Mouse (Mus musculus) midbrain, embryonic 12.5 days (tissue): ENCODE results near the gene Zfp366. TPM values are rescaled to one million over a fixed set of nuclear protein-coding genes. Genes with fewer than 3 reads are reported as not detected.

Experiments used
- ATAC-seq: fragments of 200-750 bp; cut with Nextera tagmentation; 2 replicates; pipeline ENCODE4 v1.8.0; 2017; ENCODE audit warnings: low read depth, moderate TSS enrichment, moderate library complexity; ENCODE audit not compliant: low FRiP score
- H3K27ac ChIP-seq: fragments of 300-500 bp; sonication (generic); replicated peaks from 2 replicates; pipeline ENCODE4 v1.5.1; 2016; ENCODE audit warnings: mild to moderate bottlenecking
- H3K27me3 ChIP-seq: fragments of 300-500 bp; sonication (generic); 2 replicates; pipeline ENCODE4 v1.6.1; 2016; ENCODE audit warnings: mild to moderate bottlenecking
- H3K36me3 ChIP-seq: fragments of 300-500 bp; sonication (generic); 2 replicates; pipeline ENCODE4 v1.6.1; 2016
- H3K4me1 ChIP-seq: fragments of 300-500 bp; sonication (generic); 2 replicates; pipeline ENCODE4 v1.6.1; 2016
- H3K4me2 ChIP-seq: fragments of 300-500 bp; sonication (generic); replicated peaks from 2 replicates; pipeline ENCODE4 v1.6.1; 2016; ENCODE audit warnings: mild to moderate bottlenecking, moderate library complexity
- H3K4me3 ChIP-seq: fragments of 300-500 bp; sonication (generic); 2 replicates; pipeline ENCODE4 v1.5.1; 2016; ENCODE audit warnings: mild to moderate bottlenecking
- H3K9ac ChIP-seq: fragments of 300-500 bp; sonication (generic); replicated peaks from 2 replicates; pipeline ENCODE4 v1.6.1; 2016; ENCODE audit warnings: mild to moderate bottlenecking, moderate library complexity
- H3K9me3 ChIP-seq: fragments of 300-500 bp; sonication (generic); 2 replicates; pipeline ENCODE4 v1.6.1; 2016; ENCODE audit warnings: mild to moderate bottlenecking
- WGBS: fragments of 180-500 bp; shearing (Covaris S2); methylation state at CpG from one replicate; pipeline ENCODE4 v1.1.7; 2016; 5-methylcytosine and 5-hydroxymethylcytosine counted together
- polyA plus RNA-seq: library from polyadenylated mRNA; unstranded; fragments of >200 nt; fragmentation: Nextera tagmentation; extraction: Ambion mirVana; gene quantifications from 2 replicates; pipeline ENCODE4 v1.2.1, GENCODE M21; 2016

Gene Zfp366
- polyA plus RNA-seq, 1 experiment from 2014 or later = 0.55 TPM

DNA sequence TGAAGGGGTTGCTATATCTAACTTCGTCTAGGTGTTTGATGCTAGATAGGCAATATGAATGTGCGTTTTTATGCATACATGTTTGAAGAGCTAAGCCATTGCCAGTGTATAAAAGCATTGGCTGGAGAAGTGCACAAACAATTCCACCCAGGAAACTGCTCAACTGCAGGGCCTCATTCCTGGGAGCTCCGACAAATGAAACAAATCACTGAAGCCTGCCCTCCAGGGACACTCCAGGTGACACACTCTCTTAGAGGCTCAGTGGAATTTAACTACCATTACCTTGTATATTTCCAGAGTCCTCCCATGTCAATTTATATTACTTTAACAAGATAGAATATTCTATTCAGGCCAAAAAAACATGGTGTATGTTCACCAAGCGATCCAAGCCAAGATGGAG is 35.0 kb downstream of the Zfp366 start:
- H3K9ac ChIP-seq = no peak overlapping the region
- H3K4me2 ChIP-seq = no peak overlapping the region
- WGBS = 95% methylated on average over 4 of the region's 4 CpGs
- H3K27ac ChIP-seq = no peak overlapping the region
- no peaks in the 10 kb centered on the region for H3K27me3 ChIP-seq
- peaks cover 3% of the 10 kb centered on the region; the same call in 1 of the 2 replicates for H3K4me1 ChIP-seq
- no peak overlapping the region for H3K4me3 ChIP-seq
- H3K36me3 ChIP-seq = no peaks in the 10 kb centered on the region
- ATAC-seq = no peak
- no peaks in the 10 kb centered on the region for H3K9me3 ChIP-seq

DNA sequence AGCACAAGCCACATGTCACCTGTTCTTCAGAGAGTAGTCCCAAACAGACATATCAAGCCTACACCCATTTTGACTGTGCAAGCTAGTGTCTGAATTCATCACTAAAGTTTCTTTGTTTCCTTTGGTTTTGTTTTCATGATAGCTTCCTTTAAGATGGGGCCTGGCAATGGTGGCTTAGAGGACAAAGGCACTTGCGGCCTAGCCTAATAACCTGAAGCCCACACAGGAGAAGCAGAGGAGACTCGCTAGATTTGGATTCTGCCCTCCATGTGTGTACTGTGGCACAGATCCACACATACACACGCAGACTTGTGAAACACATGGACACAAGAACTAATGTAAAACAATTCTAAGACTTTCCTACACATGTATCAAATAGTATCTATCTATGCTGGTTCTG is 37.4 kb downstream of the Zfp366 start:
- 91% methylated on average over 3 of the region's 3 CpGs for WGBS
- no peak for ATAC-seq
- Histone ChIP-seq H3K9me3 (no peaks in the 10 kb centered on the region), H3K4me2 (no peak overlapping the region), H3K27me3 (no peaks in the 10 kb centered on the region), H3K27ac (no peak overlapping the region), H3K4me3 (no peak overlapping the region), H3K4me1 (peaks cover 3% of the 10 kb centered on the region; the same call in 1 of the 2 replicates), H3K36me3 (no peaks in the 10 kb centered on the region), H3K9ac (no peak overlapping the region)

DNA sequence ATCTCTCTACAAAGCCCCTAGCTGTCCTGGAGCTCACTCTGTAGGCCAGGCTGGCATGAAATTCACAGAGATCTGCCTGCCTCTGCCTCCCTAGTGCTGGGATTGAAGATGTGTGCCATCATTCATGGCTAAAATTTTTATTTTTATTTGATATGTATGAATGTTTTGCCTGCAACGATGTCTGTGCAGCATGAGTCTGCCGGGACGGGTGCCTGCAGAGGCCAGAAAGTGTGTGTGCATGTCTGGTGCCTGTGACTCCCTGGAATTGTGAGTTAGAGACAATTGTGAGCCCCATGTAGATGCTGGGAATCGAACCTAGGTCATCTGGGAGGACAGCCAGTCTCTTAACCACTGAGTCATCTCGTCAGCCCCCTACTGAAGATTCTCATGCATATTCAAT is 37.9 kb downstream of the Zfp366 start:
- Histone ChIP-seq H3K4me1 (peaks cover 3% of the 10 kb centered on the region; the same call in 1 of the 2 replicates), H3K9ac (no peak overlapping the region), H3K4me2 (no peak overlapping the region), H3K27ac (no peak overlapping the region), H3K27me3 (no peaks in the 10 kb centered on the region), H3K9me3 (no peaks in the 10 kb centered on the region), H3K4me3 (no peak overlapping the region), H3K36me3 (no peaks in the 10 kb centered on the region)
- WGBS = 95% methylated on average over 5 of the region's 5 CpGs
- ATAC-seq = no peak

DNA sequence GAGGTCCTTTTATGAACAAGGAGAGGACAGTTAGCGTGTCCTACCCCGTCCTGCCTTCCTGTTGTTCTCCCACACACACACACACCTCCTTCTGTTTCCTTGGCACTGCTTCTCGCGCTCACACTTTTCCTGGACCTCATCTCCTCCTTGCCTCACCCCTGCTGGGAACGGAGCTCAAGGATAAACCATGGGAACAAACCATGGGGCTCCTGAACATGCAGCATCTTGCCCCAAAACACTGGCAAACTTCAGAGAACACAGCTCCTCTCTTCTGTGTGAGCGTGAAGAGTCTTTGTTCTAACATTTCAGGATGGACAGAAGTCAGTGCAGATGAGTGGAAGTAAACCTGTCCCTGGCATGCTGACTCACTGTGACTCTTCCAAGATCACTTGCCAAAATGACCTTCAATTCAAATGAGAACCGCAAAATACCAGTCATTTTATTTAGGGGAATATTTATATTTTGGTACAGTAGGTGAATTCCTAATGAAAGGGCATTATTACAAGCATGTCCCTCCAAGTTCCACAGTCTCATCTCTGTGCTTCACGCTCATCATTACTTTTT is 38.8 kb downstream of the Zfp366 start:
- H3K36me3 ChIP-seq = no peaks in the 10 kb centered on the region
- ATAC-seq = no peak
- no peaks in the 10 kb centered on the region for H3K4me1 ChIP-seq
- WGBS = 86% methylated on average over 8 of the region's 8 CpGs
- H3K4me2 ChIP-seq = no peak overlapping the region
- no peak overlapping the region for H3K27ac ChIP-seq
- H3K9me3 ChIP-seq = no peaks in the 10 kb centered on the region
- no peaks in the 10 kb centered on the region for H3K27me3 ChIP-seq
- no peak overlapping the region for H3K9ac ChIP-seq
- H3K4me3 ChIP-seq = no peak overlapping the region

DNA sequence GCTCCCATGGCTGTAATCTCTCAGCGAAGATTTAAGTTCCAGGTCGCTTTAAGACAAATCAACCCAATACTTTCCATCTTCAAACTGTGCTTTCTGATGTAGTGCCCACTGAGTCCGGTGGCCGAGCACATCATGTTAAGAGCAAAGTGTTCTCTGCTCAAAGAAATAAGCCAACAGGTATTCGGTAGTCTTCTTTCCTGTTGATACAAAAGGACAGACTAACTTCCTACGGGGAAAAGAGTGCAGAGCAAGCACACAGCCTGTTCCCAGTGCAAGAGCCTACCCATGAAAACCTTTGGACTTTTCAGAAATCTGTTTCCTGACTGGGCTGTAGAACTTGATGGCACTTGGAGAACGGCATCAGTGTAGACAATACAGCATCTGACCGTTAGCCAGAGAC is 39.3 kb downstream of the Zfp366 start:
- Histone ChIP-seq H3K27me3 (no peaks in the 10 kb centered on the region), H3K36me3 (no peaks in the 10 kb centered on the region), H3K4me1 (no peaks in the 10 kb centered on the region), H3K9ac (no peak overlapping the region), H3K9me3 (no peaks in the 10 kb centered on the region), H3K4me3 (no peak overlapping the region), H3K27ac (no peak overlapping the region), H3K4me2 (no peak overlapping the region)
- no peak for ATAC-seq
- 96% methylated on average over 8 of the region's 8 CpGs for WGBS

DNA sequence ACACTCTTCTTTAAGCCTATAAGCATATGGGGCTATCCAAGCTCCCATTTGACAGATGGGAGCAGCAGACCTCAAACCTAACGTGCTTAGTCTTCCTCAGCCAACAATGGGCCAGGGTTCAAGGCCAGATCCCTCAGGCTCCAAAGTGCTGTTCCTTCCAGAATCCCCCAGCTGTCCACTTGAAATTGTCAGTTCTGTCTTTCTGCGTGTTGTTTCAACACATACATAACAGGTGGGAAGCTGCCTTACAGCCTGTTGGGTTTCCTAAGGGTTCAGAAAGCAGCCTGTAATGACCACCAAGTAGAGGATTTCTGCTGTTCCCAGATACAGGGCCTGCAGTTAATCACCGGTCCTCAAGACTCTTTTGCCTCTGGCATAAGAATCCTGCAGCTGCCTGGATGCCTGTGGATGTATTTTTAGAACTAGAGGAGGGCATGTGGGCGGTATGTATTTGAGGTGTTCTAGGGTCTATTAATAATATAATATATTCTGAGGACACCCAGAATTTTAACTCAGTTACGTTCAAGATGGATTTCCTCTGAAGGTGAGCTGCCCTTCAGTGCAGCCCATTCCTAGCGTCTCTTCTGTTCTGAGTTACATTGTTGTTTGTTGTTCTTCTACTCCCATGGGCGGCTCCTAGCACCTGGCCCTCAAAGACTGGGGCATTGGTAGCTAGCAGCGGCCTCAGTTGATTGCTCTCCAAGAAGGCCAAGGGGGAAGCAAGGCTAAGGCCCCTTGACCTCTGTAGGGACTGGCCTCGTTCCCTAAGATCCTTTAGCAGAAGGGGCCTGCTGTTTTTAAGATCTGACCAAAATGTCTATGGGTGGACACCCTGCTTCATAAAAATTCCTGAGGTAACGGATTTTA is 41.0 kb downstream of the Zfp366 start:
- Histone ChIP-seq H3K9ac (no peak overlapping the region), H3K36me3 (no peaks in the 10 kb centered on the region), H3K27ac (no peak overlapping the region), H3K4me1 (no peaks in the 10 kb centered on the region), H3K4me2 (no peak overlapping the region), H3K9me3 (no peaks in the 10 kb centered on the region), H3K4me3 (no peak overlapping the region), H3K27me3 (no peaks in the 10 kb centered on the region)
- 78% methylated on average over 10 of the region's 10 CpGs for WGBS
- ATAC-seq = no peak

DNA sequence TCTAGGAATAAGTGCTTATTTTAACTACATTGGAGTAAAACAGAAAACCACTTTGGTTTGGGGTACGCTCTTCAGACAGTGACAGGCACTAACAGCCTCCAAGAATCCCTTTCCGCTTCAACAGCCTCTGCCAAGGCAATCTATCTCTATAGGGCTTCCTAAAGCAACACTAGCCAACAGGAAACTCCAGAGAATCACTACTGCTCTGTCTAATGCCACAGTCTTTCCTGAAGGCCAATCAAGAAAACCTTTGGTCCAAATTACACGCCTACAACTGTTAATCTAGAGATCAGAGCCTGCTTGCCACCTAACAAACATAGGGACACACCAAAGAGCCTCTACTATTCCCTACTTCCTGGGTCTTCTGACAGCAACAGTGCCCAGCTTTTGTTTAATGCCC is 42.2 kb downstream of the Zfp366 start:
- H3K27me3 ChIP-seq = no peaks in the 10 kb centered on the region
- H3K4me2 ChIP-seq = no peak overlapping the region
- no peak overlapping the region for H3K27ac ChIP-seq
- no peak overlapping the region for H3K4me3 ChIP-seq
- no peaks in the 10 kb centered on the region for H3K36me3 ChIP-seq
- H3K9ac ChIP-seq = no peak overlapping the region
- WGBS = 82% methylated on average over 3 of the region's 3 CpGs
- ATAC-seq = no peak
- no peaks in the 10 kb centered on the region for H3K9me3 ChIP-seq
- no peaks in the 10 kb centered on the region for H3K4me1 ChIP-seq

DNA sequence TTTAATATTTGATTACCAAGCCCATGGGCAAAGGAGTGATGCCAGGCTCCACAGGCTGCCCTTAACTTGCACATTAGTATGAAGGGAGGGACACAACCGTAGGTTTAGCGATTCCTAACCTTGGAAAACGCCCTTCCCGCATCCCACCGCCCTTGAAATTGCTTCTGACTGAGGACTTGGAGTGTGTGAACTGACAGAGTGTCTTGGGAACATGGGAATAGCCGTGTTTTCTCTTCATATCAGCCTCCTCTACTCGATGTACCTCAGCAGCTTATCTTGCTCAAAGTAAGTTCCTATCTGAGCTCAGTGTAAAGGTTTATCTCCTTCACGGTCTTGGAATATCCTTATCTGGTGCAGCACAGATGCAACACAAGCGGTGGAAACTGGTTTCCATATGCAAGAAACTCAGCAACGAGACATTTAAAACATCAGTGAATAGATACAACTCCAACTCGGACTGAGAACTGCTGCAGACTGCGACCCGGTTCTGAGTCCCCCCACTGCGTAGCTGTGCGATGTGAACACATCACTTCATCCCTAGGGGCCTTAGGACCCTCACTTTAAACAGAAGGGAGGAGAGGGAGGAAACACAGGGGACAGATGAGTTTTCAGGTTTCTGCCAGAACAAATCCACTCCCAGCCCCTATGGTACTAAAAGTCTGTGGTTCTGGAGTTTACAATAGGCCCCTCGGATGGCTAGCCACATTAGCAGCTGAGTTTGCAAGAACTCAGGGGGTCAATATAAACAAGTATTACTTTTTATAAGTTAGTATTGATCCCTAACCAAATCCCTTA is 43.0 kb downstream of the Zfp366 start:
- no peaks in the 10 kb centered on the region for H3K36me3 ChIP-seq
- H3K27me3 ChIP-seq = no peaks in the 10 kb centered on the region
- H3K4me1 ChIP-seq = no peaks in the 10 kb centered on the region
- no peak for ATAC-seq
- 90% methylated on average over 16 of the region's 16 CpGs for WGBS
- no peak overlapping the region for H3K4me2 ChIP-seq
- no peak overlapping the region for H3K9ac ChIP-seq
- H3K9me3 ChIP-seq = no peaks in the 10 kb centered on the region
- no peak overlapping the region for H3K4me3 ChIP-seq
- no peak overlapping the region for H3K27ac ChIP-seq

DNA sequence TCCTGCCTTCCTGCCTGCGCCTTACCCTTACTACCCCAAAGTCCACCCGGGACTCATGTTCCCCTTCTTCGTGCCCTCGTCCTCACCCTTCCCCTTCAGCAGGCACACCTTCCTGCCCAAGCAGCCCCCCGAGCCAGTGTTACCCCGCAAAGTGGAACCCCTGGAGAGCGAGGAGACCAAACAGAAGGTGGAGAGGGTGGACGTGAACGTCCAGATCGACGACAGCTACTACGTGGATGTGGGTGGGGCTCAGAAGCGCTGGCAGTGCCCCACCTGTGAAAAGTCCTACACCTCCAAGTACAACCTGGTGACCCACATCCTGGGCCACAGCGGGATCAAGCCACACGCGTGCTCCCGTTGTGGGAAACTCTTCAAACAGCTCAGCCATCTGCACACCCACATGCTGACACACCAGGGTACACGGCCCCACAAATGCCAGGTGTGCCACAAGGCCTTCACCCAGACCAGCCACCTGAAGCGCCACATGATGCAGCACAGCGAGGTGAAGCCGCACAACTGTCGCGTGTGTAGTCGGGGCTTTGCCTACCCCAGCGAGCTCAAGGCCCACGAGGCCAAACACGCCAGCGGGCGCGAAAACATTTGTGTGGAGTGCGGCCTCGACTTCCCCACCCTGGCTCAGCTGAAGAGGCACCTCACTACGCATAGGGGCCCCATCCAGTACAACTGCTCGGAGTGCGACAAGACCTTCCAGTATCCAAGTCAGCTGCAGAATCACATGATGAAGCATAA is 44.4 kb downstream of the Zfp366 start:
- H3K4me2 ChIP-seq = no peak overlapping the region
- ATAC-seq = no peak
- H3K9ac ChIP-seq = no peak overlapping the region
- no peak overlapping the region for H3K4me3 ChIP-seq
- no peaks in the 10 kb centered on the region for H3K4me1 ChIP-seq
- no peaks in the 10 kb centered on the region for H3K36me3 ChIP-seq
- 95% methylated on average over 35 of the region's 35 CpGs for WGBS
- no peak overlapping the region for H3K27ac ChIP-seq
- H3K27me3 ChIP-seq = no peaks in the 10 kb centered on the region
- H3K9me3 ChIP-seq = no peaks in the 10 kb centered on the region

DNA sequence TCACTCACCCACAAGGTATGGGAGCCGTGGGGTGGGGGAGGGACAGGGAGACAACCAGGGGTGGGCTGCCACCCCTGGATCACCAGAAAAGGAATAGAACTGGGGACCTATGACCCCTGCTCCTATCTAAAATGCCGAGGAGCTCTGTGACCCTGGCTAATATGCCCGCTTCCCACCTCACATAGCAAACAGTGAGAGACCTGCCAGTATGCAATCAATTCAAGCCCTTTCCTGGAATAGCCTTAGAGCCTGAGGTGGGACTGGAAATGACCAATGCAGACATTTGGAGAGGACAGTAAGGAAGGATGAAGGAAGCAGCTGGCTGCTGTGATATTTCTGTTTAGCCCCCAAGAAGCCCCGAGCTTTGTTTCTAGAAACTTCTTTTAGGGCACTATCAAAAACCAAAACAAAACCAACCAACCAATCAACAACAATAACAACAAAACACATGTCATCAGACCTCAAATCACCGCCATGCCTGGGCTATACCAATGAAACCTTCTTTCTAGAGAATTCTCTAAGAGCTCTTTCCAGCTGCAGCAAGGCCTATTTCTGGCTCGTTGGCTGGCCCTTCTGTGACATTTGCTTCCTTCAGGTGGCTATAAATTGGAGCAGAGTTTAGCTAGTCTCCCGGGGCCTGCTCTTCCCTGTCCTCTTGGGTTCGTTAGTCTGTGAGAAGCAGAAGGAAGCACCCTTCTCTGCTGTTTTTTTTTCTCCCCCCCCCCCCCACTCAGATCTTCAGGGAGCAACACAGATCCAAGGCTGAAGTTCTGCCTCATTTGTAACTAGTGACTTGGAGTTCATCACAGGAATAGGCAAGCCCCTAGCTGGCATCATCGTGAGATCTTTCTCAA is 45.2 kb downstream of the Zfp366 start:
- no peak overlapping the region for H3K4me3 ChIP-seq
- no peaks in the 10 kb centered on the region for H3K27me3 ChIP-seq
- 75% methylated on average over 9 of the region's 9 CpGs for WGBS
- H3K4me1 ChIP-seq = no peaks in the 10 kb centered on the region
- no peak for ATAC-seq
- no peak overlapping the region for H3K27ac ChIP-seq
- H3K9me3 ChIP-seq = no peaks in the 10 kb centered on the region
- no peak overlapping the region for H3K9ac ChIP-seq
- no peak overlapping the region for H3K4me2 ChIP-seq
- H3K36me3 ChIP-seq = no peaks in the 10 kb centered on the region

DNA sequence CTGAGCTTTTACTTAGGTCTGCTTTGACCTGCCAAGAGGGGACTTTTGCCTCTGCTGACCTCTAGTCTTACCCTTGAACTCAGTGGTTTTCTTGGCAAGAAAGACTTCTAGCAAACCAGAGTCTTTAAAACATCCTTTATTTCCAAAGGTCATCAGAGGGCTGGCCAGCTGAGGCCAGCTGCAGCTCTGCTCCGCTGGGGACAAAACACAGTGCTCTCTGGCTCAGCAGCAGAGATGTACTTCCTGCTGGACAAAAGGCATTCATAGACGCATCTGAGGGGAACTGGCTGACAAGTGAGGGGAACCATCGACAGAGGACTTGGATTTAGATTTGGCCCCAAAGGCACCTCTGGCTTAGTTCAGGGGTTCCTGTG is 45.9 kb downstream of the Zfp366 start:
- no peaks in the 10 kb centered on the region for H3K36me3 ChIP-seq
- 24% methylated on average over 3 of the region's 3 CpGs for WGBS

More for the DNA sequence above, 45.9 kb downstream of the Zfp366 start:
- no peak for ATAC-seq
- Histone ChIP-seq H3K27me3 (no peaks in the 10 kb centered on the region), H3K4me1 (no peaks in the 10 kb centered on the region), H3K4me2 (no peak overlapping the region), H3K4me3 (no peak overlapping the region), H3K27ac (no peak overlapping the region), H3K9ac (no peak overlapping the region), H3K9me3 (no peaks in the 10 kb centered on the region)
